Mouse (Mus musculus) liver, adult 2 months (tissue): ENCODE data around the gene Dlg5. TPM values are rescaled to one million over a fixed set of nuclear protein-coding genes. Genes with fewer than 3 reads are reported as not detected.

Experiments used
- DNase-seq: peaks from one replicate; pipeline ENCODE4 v3.0.0-alpha.2; 2011; ENCODE audit warnings: low read depth, low spot score; ENCODE audit errors: extremely low read depth
- H3K27ac ChIP-seq: fragments of 200-500 bp; replicated peaks from 2 replicates; pipeline ENCODE4 v1.5.1; 2012; ENCODE audit warnings: low read depth, mild to moderate bottlenecking, control low read depth, inconsistent platforms, low read length; ENCODE audit not compliant: insufficient read depth
- H3K27me3 ChIP-seq: fragments of 200-500 bp; 2 replicates; pipeline ENCODE4 v1.6.1; 2012; ENCODE audit warnings: mild to moderate bottlenecking, moderate library complexity, low read length, inconsistent platforms; ENCODE audit not compliant: control insufficient read depth, insufficient read depth
- H3K36me3 ChIP-seq: fragments of 200-500 bp; 2 replicates; pipeline ENCODE4 v1.6.1; 2012; ENCODE audit warnings: low read length, inconsistent platforms; ENCODE audit not compliant: control insufficient read depth, insufficient read depth
- H3K4me1 ChIP-seq: fragments of 200-500 bp; 2 replicates; pipeline ENCODE4 v1.6.1; 2011; ENCODE audit warnings: low read length; ENCODE audit not compliant: control insufficient read depth, insufficient read depth
- H3K4me3 ChIP-seq: fragments of 200-500 bp; 2 replicates; pipeline ENCODE4 v1.5.1; 2011; ENCODE audit warnings: low read depth, mild to moderate bottlenecking, control low read depth, low read length, moderate library complexity; ENCODE audit not compliant: insufficient read depth
- H3K79me2 ChIP-seq: fragments of 200-500 bp; 2 replicates; pipeline ENCODE4 v1.6.1; 2012; ENCODE audit warnings: inconsistent platforms, mild to moderate bottlenecking, low read length, moderate library complexity; ENCODE audit not compliant: control insufficient read depth, insufficient read depth
- H3K9ac ChIP-seq: fragments of 200-500 bp; 2 replicates; pipeline ENCODE4 v1.6.1; 2012; ENCODE audit warnings: low read depth, mild to moderate bottlenecking, control low read depth, inconsistent platforms, low read length
- CTCF ChIP-seq: fragments of 200-500 bp; IDR thresholded peaks from 2 replicates; pipeline ENCODE4 v1.5.1; 2011; ENCODE audit warnings: low read depth, low read length, control low read depth
- POLR2A ChIP-seq: fragments of 200-500 bp; IDR thresholded peaks from 2 replicates; pipeline ENCODE4 v1.6.1; 2011; ENCODE audit warnings: low read length, control low read depth; ENCODE audit not compliant: insufficient read depth; ENCODE audit errors: extremely low read depth
- WGBS: fragments of 180-500 bp; shearing (Covaris S2); methylation state at CpG from one replicate; pipeline ENCODE4 v1.1.7; 2018; 5-methylcytosine and 5-hydroxymethylcytosine counted together
- polyA plus RNA-seq: library from polyadenylated mRNA; depleted of rRNA; stranded (reverse); fragments of >200 nt; gene quantifications from 2 replicates; pipeline ENCODE4 v1.2.3, GENCODE M21; 2012
- total RNA-seq: library from RNA; depleted of rRNA; stranded (reverse); fragments of >200 nt; gene quantifications from 2 replicates; pipeline ENCODE4 v1.2.3, GENCODE M21; 2014

Dlg5 gene
- total and polyA plus RNA-seq, 2 experiments: 2.4 to 4.0 TPM

DNA sequence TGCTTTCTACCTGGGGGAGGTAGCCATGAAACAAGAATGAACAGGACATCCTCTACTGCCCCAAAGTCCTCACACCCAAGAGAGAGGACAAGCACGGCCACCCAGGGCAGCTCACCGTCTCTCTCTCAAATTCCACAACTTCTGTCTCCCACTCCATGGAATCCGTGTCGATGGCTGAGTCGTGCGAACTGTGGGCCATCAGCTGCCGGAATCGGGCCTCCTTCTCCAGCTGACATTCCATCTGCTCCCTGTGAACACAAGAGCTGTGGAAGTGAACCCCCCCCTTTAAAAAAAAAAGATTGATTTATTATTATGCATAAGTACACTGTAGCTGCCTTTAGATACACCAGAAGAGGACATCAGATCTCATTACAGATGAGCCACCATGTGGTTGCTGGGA, 79.7 kb downstream of the Dlg5 start:
- Histone ChIP-seq H3K79me2 (no peaks in the 10 kb centered on the region), H3K4me1 (no peaks in the 10 kb centered on the region), H3K9ac (no peak overlapping the region), H3K27me3 (no peaks in the 10 kb centered on the region), H3K4me3 (no peak overlapping the region), H3K36me3 (peaks cover 2% of the 10 kb centered on the region; the same call in 1 of the 2 replicates), H3K27ac (no peak overlapping the region)
- no peak for DNase-seq
- WGBS: 97% methylated on average over 8 of the region's 8 CpGs
- TF ChIP-seq CTCF (no peak), POLR2A (no peak)

DNA sequence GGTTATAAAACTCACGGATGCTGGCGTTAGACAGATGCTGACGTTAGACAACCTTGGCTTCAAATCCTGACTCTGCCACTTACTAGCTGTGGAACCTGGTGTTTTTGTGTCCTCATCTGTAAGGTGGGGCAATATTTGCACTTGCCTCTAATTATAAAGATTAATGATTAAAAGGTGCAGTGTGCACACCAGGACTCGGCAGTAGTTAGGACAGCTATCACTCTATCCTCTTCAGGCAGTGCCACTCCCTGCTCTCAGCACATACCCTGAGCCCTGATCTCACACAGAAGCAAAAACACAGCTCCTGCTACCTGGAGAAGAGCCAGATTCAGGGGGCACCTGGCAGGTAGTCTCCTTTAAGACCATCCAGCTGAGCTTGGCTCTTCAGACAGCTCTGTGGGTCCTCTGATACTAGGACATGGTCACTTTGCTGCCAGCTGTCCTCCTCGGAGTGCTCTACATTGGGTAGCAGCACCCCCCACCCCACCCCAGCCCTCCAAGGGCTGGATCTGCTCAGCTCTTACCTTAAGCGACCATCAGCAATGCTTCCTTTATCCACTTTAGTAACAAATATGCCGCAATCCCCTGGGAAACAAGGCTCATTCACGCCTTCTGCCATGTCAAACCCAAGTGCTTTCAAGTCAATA, 80.9 kb downstream of the Dlg5 start:
- Histone ChIP-seq H3K27ac (no peak overlapping the region), H3K27me3 (no peaks in the 10 kb centered on the region), H3K79me2 (no peaks in the 10 kb centered on the region), H3K36me3 (peaks cover 2% of the 10 kb centered on the region; the same call in 1 of the 2 replicates), H3K9ac (no peak overlapping the region), H3K4me1 (no peaks in the 10 kb centered on the region), H3K4me3 (no peak overlapping the region)
- 81% methylated on average over 8 of the region's 8 CpGs for WGBS
- no peak for TF ChIP-seq CTCF
- TF ChIP-seq POLR2A: no peak
- DNase-seq: peak; percentile 4

DNA sequence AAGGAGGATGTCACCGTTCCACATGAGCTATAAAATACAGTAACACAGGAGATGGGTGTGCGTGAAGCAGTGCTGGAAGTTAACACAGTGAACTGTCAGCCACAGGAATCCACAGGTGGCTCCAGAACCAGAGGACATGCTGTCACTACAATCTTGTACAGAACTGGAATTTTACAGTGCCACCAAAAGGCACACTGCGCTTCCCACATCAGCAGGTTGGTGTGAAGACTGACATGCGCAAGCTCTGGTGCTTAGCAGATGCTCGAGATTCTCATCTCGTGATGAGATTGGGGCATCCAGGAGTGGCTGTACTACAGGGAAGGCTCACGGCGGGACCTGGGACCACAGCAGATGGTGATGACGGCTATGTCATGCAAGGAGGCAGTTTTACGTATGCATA, 82.9 kb downstream of the Dlg5 start:
- Histone ChIP-seq H3K4me1 (no peaks in the 10 kb centered on the region), H3K27me3 (no peaks in the 10 kb centered on the region), H3K27ac (no peak overlapping the region), H3K4me3 (no peak overlapping the region), H3K79me2 (no peaks in the 10 kb centered on the region), H3K36me3 (peaks cover 6% of the 10 kb centered on the region), H3K9ac (no peak overlapping the region)
- WGBS: 95% methylated on average over 10 of the region's 10 CpGs
- no peak for DNase-seq
- TF ChIP-seq CTCF: no peak
- no peak for TF ChIP-seq POLR2A

DNA sequence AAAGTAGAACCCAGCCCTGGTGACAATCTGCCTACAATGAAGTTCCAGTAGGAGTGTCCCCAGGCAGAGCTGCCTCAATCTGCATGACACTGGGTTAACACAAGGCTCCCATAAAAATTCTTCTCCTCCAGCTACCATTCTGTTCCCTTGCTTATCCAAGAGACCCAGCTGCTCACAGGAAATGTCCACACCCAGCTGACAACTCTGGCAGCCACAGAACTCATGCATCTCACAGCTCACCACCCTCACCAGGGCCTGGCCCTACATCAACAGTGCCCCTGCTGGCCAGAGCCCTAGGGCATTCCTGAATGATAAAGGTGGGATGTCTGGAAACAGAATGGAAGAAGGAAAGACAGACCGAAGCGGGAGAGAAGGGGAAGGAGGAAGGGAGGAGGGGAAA, 96.8 kb downstream of the Dlg5 start:
- TF ChIP-seq POLR2A (no peak), CTCF (no peak)
- no peak for DNase-seq
- H3K36me3 ChIP-seq: peaks cover 1% of the 10 kb centered on the region; the same call in 1 of the 2 replicates
- H3K9ac ChIP-seq: no peak overlapping the region
- no peaks in the 10 kb centered on the region for H3K79me2 ChIP-seq
- 79% methylated on average over 2 of the region's 2 CpGs for WGBS
- H3K27me3 ChIP-seq: no peaks in the 10 kb centered on the region
- no peak overlapping the region for H3K4me3 ChIP-seq
- H3K27ac ChIP-seq: no peak overlapping the region
- H3K4me1 ChIP-seq: no peaks in the 10 kb centered on the region

DNA sequence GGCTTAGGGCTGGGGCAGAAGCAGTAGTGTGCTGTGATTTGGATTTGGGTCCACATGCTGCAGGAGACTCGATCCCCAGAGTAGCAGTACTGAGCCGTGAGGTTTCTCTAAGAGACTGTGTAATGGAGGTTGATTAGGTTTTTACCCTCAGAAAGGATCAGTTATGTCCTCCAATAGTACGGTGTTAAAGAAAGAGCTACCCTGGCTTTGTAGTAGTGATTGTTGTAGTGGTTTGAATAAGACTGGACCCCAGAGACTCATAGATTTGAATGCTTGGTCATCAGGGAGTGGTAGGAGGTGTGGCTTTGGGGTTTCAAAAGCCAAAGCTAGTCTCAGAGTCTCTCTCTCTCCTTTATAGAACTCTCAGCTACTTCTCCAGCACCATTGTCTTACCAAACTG, 100.9 kb downstream of the Dlg5 start:
- Histone ChIP-seq H3K4me3 (no peak overlapping the region), H3K4me1 (no peaks in the 10 kb centered on the region), H3K27me3 (no peaks in the 10 kb centered on the region), H3K9ac (no peak overlapping the region), H3K36me3 (peaks cover 1% of the 10 kb centered on the region; the same call in 1 of the 2 replicates), H3K79me2 (no peaks in the 10 kb centered on the region), H3K27ac (no peak overlapping the region)
- 95% methylated on average over 3 of the region's 3 CpGs for WGBS
- no peak for DNase-seq
- TF ChIP-seq CTCF (no peak), POLR2A (no peak)

DNA sequence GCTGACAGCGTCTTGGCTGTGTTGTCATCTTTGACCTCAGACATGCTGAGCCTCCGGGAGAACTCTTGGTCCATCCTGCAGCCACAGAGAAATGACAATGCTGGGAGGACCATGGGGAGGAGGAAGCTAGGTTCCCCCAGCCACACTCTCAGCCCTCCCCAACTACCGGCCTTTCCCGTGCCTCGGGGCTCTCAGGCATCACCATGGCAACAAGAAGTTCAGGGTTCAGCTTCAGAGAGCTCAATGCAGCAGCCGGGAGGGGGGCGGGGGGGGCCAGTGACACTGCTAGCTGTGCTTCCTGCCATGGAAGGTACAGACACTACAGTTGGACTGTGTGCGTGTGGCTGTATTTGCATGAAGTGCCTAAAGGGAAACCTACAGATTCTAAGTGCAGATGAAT, 101.3 kb downstream of the Dlg5 start:
- no peak for TF ChIP-seq CTCF
- no peak for TF ChIP-seq POLR2A
- WGBS: 66% methylated on average over 8 of the region's 8 CpGs
- no peak overlapping the region for H3K9ac ChIP-seq
- H3K27me3 ChIP-seq: no peaks in the 10 kb centered on the region
- H3K4me1 ChIP-seq: no peaks in the 10 kb centered on the region
- DNase-seq: no peak
- H3K4me3 ChIP-seq: no peak overlapping the region
- H3K79me2 ChIP-seq: no peaks in the 10 kb centered on the region
- H3K36me3 ChIP-seq: peaks cover 1% of the 10 kb centered on the region; the same call in 1 of the 2 replicates
- no peak overlapping the region for H3K27ac ChIP-seq
